In genomic region chr11:32644010-32644409, GRCm38 (mm10) we compare ENCODE assay signal across 8 mouse cellular contexts. TPM values are rescaled to one million over a fixed set of nuclear protein-coding genes. Genes with fewer than 3 reads are reported as not detected.
DNase-seq lines count a peak whose midpoint lies in the region; ATAC-seq and TF ChIP-seq lines count a peak whose summit lies in the region.

No protein-coding gene starts in this region.

- no peak for ATAC-seq in kidney, embryonic 15.5 days (replicated peaks; ENCODE audit: low FRiP score)
- no peak for ATAC-seq in hindbrain, embryonic 16.5 days
- no peak for ATAC-seq in midbrain, embryonic 16.5 days
- ATAC-seq in megakaryocyte-erythroid progenitor cell, adult 5-6 weeks (replicated peaks; ENCODE audit: low FRiP score, low TSS enrichment, poor library complexity, severe bottlenecking) = no peak

- TF ChIP-seq CTCF in bone marrow, adult 2 months (IDR thresholded peaks at IDR 0.05; ENCODE audit: control insufficient read depth, insufficient read depth, low read length) = no peak

- no peaks in the 10 kb centered on the region for H3K27me3 ChIP-seq in kidney, embryonic 15.5 days
- no peaks in the 10 kb centered on the region for H3K27me3 ChIP-seq in hindbrain, embryonic 16.5 days (replicated peaks; ENCODE audit: control insufficient read depth, insufficient read depth, low read length)
- no peaks in the 10 kb centered on the region for H3K27me3 ChIP-seq in midbrain, embryonic 16.5 days (ENCODE audit: control insufficient read depth, insufficient read depth, low read depth, low read length)

- no peaks in the 10 kb centered on the region for H3K9me3 ChIP-seq in kidney, embryonic 15.5 days (replicated peaks)
- H3K9me3 ChIP-seq in hindbrain, embryonic 16.5 days (ENCODE audit: control insufficient read depth, low read length) = no peaks in the 10 kb centered on the region
- no peaks in the 10 kb centered on the region for H3K9me3 ChIP-seq in midbrain, embryonic 16.5 days (replicated peaks; ENCODE audit: control insufficient read depth, low read length, poor library complexity, severe bottlenecking)

- no peaks in the 10 kb centered on the region for H3K36me3 ChIP-seq in kidney, embryonic 15.5 days
- H3K36me3 ChIP-seq in hindbrain, embryonic 16.5 days (ENCODE audit: control insufficient read depth, insufficient read depth, low read length) = no peaks in the 10 kb centered on the region
- no peaks in the 10 kb centered on the region for H3K36me3 ChIP-seq in midbrain, embryonic 16.5 days (ENCODE audit: control insufficient read depth, insufficient read depth, low read length)

- WGBS in kidney, embryonic 15.5 days = 19% methylated on average over 3 of the region's 3 CpGs
- WGBS in bone marrow, adult 2 months = under 1% methylated on average over 3 of the region's 3 CpGs
- WGBS in hindbrain, embryonic 16.5 days = 37% methylated on average over 3 of the region's 3 CpGs
- WGBS in midbrain, embryonic 16.5 days = 38% methylated on average over 3 of the region's 3 CpGs

- DNase-seq in kidney, adult 11 months = no peak
- no peak for DNase-seq in urinary bladder, postnatal 36 days (ENCODE audit: low spot score in 2 of 2)
- no peak for DNase-seq in layer of hippocampus, postnatal 36 days

- peak overlapping the region; percentile 79 for H3K4me2 ChIP-seq in kidney, embryonic 15.5 days
- H3K4me2 ChIP-seq in hindbrain, embryonic 16.5 days (ENCODE audit: low read length) = peak overlapping the region; percentile 86
- peak overlapping the region; percentile 59 for H3K4me2 ChIP-seq in midbrain, embryonic 16.5 days (ENCODE audit: low read length)

- peak overlapping the region; percentile 99 for H3K27ac ChIP-seq in kidney, embryonic 15.5 days
- H3K27ac ChIP-seq in bone marrow, adult 2 months (ENCODE audit: control insufficient read depth, insufficient read depth, low read depth, low read length, poor library complexity) = no peak overlapping the region
- H3K27ac ChIP-seq in hindbrain, embryonic 16.5 days (ENCODE audit: low read depth, low read length) = peak overlapping the region; percentile 99
- no peak overlapping the region for H3K27ac ChIP-seq in midbrain, embryonic 16.5 days (ENCODE audit: low read length)

- peak overlapping the region; percentile 85 for H3K9ac ChIP-seq in kidney, embryonic 15.5 days
- peak overlapping the region; percentile 94 for H3K9ac ChIP-seq in hindbrain, embryonic 16.5 days (ENCODE audit: low read depth, low read length)
- H3K9ac ChIP-seq in midbrain, embryonic 16.5 days (ENCODE audit: low read depth, low read length) = peak overlapping the region; percentile 94; the same call in 1 of the 2 replicates

- TF ChIP-seq POLR2A in bone marrow, adult 2 months (IDR thresholded peaks at IDR 0.05; ENCODE audit: borderline replicate concordance, control insufficient read depth, low read depth, low read length) = no peak

- peak overlapping the region; percentile 95 for H3K4me3 ChIP-seq in kidney, embryonic 15.5 days (replicated peaks)
- H3K4me3 ChIP-seq in bone marrow, adult 2 months (replicated peaks; ENCODE audit: control insufficient read depth, low read depth, low read length) = peak overlapping the region; percentile 86
- H3K4me3 ChIP-seq in hindbrain, embryonic 16.5 days (ENCODE audit: low read length) = peak overlapping the region; percentile 96
- H3K4me3 ChIP-seq in midbrain, embryonic 16.5 days (ENCODE audit: low read depth, low read length) = peak overlapping the region; percentile 71

- H3K4me1 ChIP-seq in kidney, embryonic 15.5 days = peaks cover 29% of the 10 kb centered on the region
- H3K4me1 ChIP-seq in bone marrow, adult 2 months (ENCODE audit: control insufficient read depth, insufficient read depth, low read length) = no peaks in the 10 kb centered on the region; the same call in 1 of the 2 replicates
- peaks cover 16% of the 10 kb centered on the region for H3K4me1 ChIP-seq in hindbrain, embryonic 16.5 days (ENCODE audit: control insufficient read depth, insufficient read depth, low read depth, low read length)
- peaks cover 18% of the 10 kb centered on the region for H3K4me1 ChIP-seq in midbrain, embryonic 16.5 days (ENCODE audit: control insufficient read depth, insufficient read depth, low read length)

RNA-seq across cellular contexts. Expression of gene Fbxw11, which starts 1.5 kb away (rescaled TPM):
- 85.7 and 88.6 TPM in 2 replicates for polyA plus RNA-seq in kidney, embryonic 15.5 days (2015; fragmentation: Nextera tagmentation; extraction: Ambion mirVana)
- polyA plus RNA-seq in bone marrow, adult 2 months (2011; ENCODE audit: insufficient read depth, insufficient read length, low replicate concordance, missing spikeins) = 9.4 and 12.8 TPM in 2 replicates
- polyA plus RNA-seq in hindbrain, embryonic 16.5 days (2015; fragmentation: Nextera tagmentation; extraction: Ambion mirVana) = 106 and 121 TPM in 2 replicates
- polyA plus RNA-seq in midbrain, embryonic 16.5 days (2015; fragmentation: Nextera tagmentation; extraction: Ambion mirVana) = 119 and 125 TPM in 2 replicates
- total RNA-seq in layer of hippocampus, postnatal 36 days (2021) = 100 to 1,000 TPM; 148 to 157 TPM
- total RNA-seq in megakaryocyte-erythroid progenitor cell, adult 5-6 weeks (2014; fragmentation: Nextera tagmentation) = 30.9 and 40.5 TPM in 2 replicates
- 28.8 and 36.2 TPM in 2 replicates for total RNA-seq in megakaryocyte-erythroid progenitor cell, adult 5-6 weeks (2017)

Comparison
In these comparisons a context has a peak if more than half of its experiments do, and no peak if none do; other contexts are left out.
1. H3K27ac ChIP-seq: peak in kidney, embryonic 15.5 days (single experiment) and hindbrain, embryonic 16.5 days (single experiment); none in bone marrow, adult 2 months (single experiment) and midbrain, embryonic 16.5 days (single experiment).
2. Peak in every context shown above with its lines, with median percentiles within 50 percentile points of each other: H3K4me2 ChIP-seq, H3K4me3 ChIP-seq and H3K9ac ChIP-seq.